Mouse (Mus musculus): ENCODE data around the gene Ip6k3.

Ip6k3 gene

GRCm38 (mm10) chr17:27125669-27126202, 41.9 kb downstream of the Ip6k3 start:
- no peak for TF ChIP-seq GATA4 (IDR thresholded peaks at IDR 0.05; ENCODE audit: insufficient replicate concordance, low read length)

- no peak for TF ChIP-seq GATA4 (IDR thresholded peaks at IDR 0.05; ENCODE audit: insufficient replicate concordance, low read length)
Observed at GRCm38 (mm10) chr17:27125185-27125584, 42.4 kb downstream of the Ip6k3 start.

- TF ChIP-seq GATA4 (IDR thresholded peaks at IDR 0.05; ENCODE audit: insufficient replicate concordance, low read length) = no peak
Observed at GRCm38 (mm10) chr17:27123813-27124375, 43.7 kb downstream of the Ip6k3 start.

- no peak for TF ChIP-seq GATA4 (IDR thresholded peaks at IDR 0.05; ENCODE audit: insufficient replicate concordance, low read length)
Observed at GRCm38 (mm10) chr17:27123103-27123502, 44.5 kb downstream of the Ip6k3 start.

- no peak for TF ChIP-seq GATA4 (IDR thresholded peaks at IDR 0.05; ENCODE audit: insufficient replicate concordance, low read length)
Observed at GRCm38 (mm10) chr17:27122701-27123100, 44.9 kb downstream of the Ip6k3 start.

GRCm38 (mm10) chr17:27121781-27122180, 45.8 kb downstream of the Ip6k3 start:
- TF ChIP-seq GATA4 (IDR thresholded peaks at IDR 0.05; ENCODE audit: insufficient replicate concordance, low read length) = no peak

GRCm38 (mm10) chr17:27121266-27121665, 46.3 kb downstream of the Ip6k3 start:
- TF ChIP-seq GATA4 (IDR thresholded peaks at IDR 0.05; ENCODE audit: insufficient replicate concordance, low read length) = no peak

GRCm38 (mm10) chr17:27120561-27121024, 47.0 kb downstream of the Ip6k3 start:
- no peak for TF ChIP-seq GATA4 (IDR thresholded peaks at IDR 0.05; ENCODE audit: insufficient replicate concordance, low read length)

- TF ChIP-seq GATA4 (IDR thresholded peaks at IDR 0.05; ENCODE audit: insufficient replicate concordance, low read length) = no peak
Observed at GRCm38 (mm10) chr17:27119954-27120353, 47.6 kb downstream of the Ip6k3 start.

- TF ChIP-seq GATA4 (IDR thresholded peaks at IDR 0.05; ENCODE audit: insufficient replicate concordance, low read length) = no peak
Observed at GRCm38 (mm10) chr17:27119540-27119895, 48.1 kb downstream of the Ip6k3 start.

- no peak for TF ChIP-seq GATA4 (IDR thresholded peaks at IDR 0.05; ENCODE audit: insufficient replicate concordance, low read length)
Observed at GRCm38 (mm10) chr17:27118676-27119539, 48.7 kb downstream of the Ip6k3 start.

GRCm38 (mm10) chr17:27110072-27110471, 57.5 kb downstream of the Ip6k3 start:
- TF ChIP-seq GATA4 (IDR thresholded peaks at IDR 0.05; ENCODE audit: insufficient replicate concordance, low read length) = no peak

- TF ChIP-seq GATA4 (IDR thresholded peaks at IDR 0.05; ENCODE audit: insufficient replicate concordance, low read length) = no peak
Observed at GRCm38 (mm10) chr17:27107936-27108335, 59.7 kb downstream of the Ip6k3 start.

GRCm38 (mm10) chr17:27106745-27107144, 60.9 kb downstream of the Ip6k3 start:
- no peak for TF ChIP-seq GATA4 (IDR thresholded peaks at IDR 0.05; ENCODE audit: insufficient replicate concordance, low read length)

GRCm38 (mm10) chr17:27105698-27106470, 61.7 kb downstream of the Ip6k3 start:
- no peak for TF ChIP-seq GATA4 (IDR thresholded peaks at IDR 0.05; ENCODE audit: insufficient replicate concordance, low read length)

All from liver, adult (tissue).